Mouse (Mus musculus): ENCODE results near the gene Neo1. TPM values are rescaled to one million over a fixed set of nuclear protein-coding genes. Genes with fewer than 3 reads are reported as not detected.

The Neo1 gene
- total and polyA plus RNA-seq, 2 experiments from 2014 or later: 40.7 to 181 TPM

- H3K9me3 ChIP-seq (ENCODE audit: low read length): no peaks in the 10 kb centered on the region
- H3K4me2 ChIP-seq (ENCODE audit: low read depth, low read length, poor library complexity, severe bottlenecking): no peak overlapping the region
- ATAC-seq (ENCODE audit: low FRiP score) (no peak), DNase-seq (ENCODE audit: low spot score) (no peak)
- no peak overlapping the region for H3K4me3 ChIP-seq (ENCODE audit: low read depth, low read length)
- no peak overlapping the region for H3K9ac ChIP-seq (replicated peaks; ENCODE audit: low read length, poor library complexity, severe bottlenecking)
- TF ChIP-seq CTCF (IDR thresholded peaks at IDR 0.05): no peak
- H3K36me3 ChIP-seq (ENCODE audit: insufficient read depth, low read length): peaks cover 29% of the 10 kb centered on the region
- H3K4me1 ChIP-seq (ENCODE audit: insufficient read depth, low read length): peaks cover 7% of the 10 kb centered on the region; the same call in 1 of the 2 replicates
- no peaks in the 10 kb centered on the region for H3K27me3 ChIP-seq (ENCODE audit: insufficient read depth, low read length)
- WGBS: 44% methylated on average over 30 of the region's 30 CpGs
- H3K27ac ChIP-seq (ENCODE audit: low read depth, low read length): no peak overlapping the region
Observed at GRCm38 (mm10) chr9:58859080-58859635, 177.1 kb downstream of the Neo1 start.

GRCm38 (mm10) chr9:58854931-58855330, 181.3 kb downstream of the Neo1 start:
- Histone ChIP-seq H3K27ac (ENCODE audit: low read depth, low read length) (no peak overlapping the region), H3K27me3 (ENCODE audit: insufficient read depth, low read length) (no peaks in the 10 kb centered on the region), H3K9ac (replicated peaks; ENCODE audit: low read length, poor library complexity, severe bottlenecking) (no peak overlapping the region), H3K36me3 (ENCODE audit: insufficient read depth, low read length) (peaks cover 32% of the 10 kb centered on the region), H3K4me2 (ENCODE audit: low read depth, low read length, poor library complexity, severe bottlenecking) (no peak overlapping the region), H3K4me1 (ENCODE audit: insufficient read depth, low read length) (no peaks in the 10 kb centered on the region; the same call in 1 of the 2 replicates), H3K9me3 (ENCODE audit: low read length) (no peaks in the 10 kb centered on the region), H3K4me3 (ENCODE audit: low read depth, low read length) (no peak overlapping the region)
- no peak for TF ChIP-seq CTCF (IDR thresholded peaks at IDR 0.05)
- ATAC-seq (ENCODE audit: low FRiP score): no peak
- no peak for DNase-seq (ENCODE audit: low spot score)
- WGBS: 34% methylated on average over 3 of the region's 3 CpGs

GRCm38 (mm10) chr9:58849576-58850315, 186.5 kb downstream of the Neo1 start:
- TF ChIP-seq CTCF (IDR thresholded peaks at IDR 0.05): no peak
- DNase-seq (ENCODE audit: low spot score) (no peak), ATAC-seq (ENCODE audit: low FRiP score) (no peak)
- Histone ChIP-seq H3K4me1 (ENCODE audit: insufficient read depth, low read length) (no peaks in the 10 kb centered on the region; the same call in 1 of the 2 replicates), H3K27me3 (ENCODE audit: insufficient read depth, low read length) (no peaks in the 10 kb centered on the region), H3K9me3 (ENCODE audit: low read length) (no peaks in the 10 kb centered on the region), H3K9ac (replicated peaks; ENCODE audit: low read length, poor library complexity, severe bottlenecking) (no peak overlapping the region), H3K4me3 (ENCODE audit: low read depth, low read length) (no peak overlapping the region), H3K4me2 (ENCODE audit: low read depth, low read length, poor library complexity, severe bottlenecking) (no peak overlapping the region), H3K27ac (ENCODE audit: low read depth, low read length) (no peak overlapping the region), H3K36me3 (ENCODE audit: insufficient read depth, low read length) (peaks cover 15% of the 10 kb centered on the region; the same call in 1 of the 2 replicates)
- 25% methylated on average over 13 of the region's 13 CpGs for WGBS

- no peak for DNase-seq (ENCODE audit: low spot score)
- Histone ChIP-seq H3K4me2 (ENCODE audit: low read depth, low read length, poor library complexity, severe bottlenecking) (no peak overlapping the region), H3K9ac (replicated peaks; ENCODE audit: low read length, poor library complexity, severe bottlenecking) (no peak overlapping the region), H3K27me3 (ENCODE audit: insufficient read depth, low read length) (no peaks in the 10 kb centered on the region), H3K36me3 (ENCODE audit: insufficient read depth, low read length) (peaks cover 13% of the 10 kb centered on the region; the same call in 1 of the 2 replicates), H3K4me3 (ENCODE audit: low read depth, low read length) (no peak overlapping the region), H3K4me1 (ENCODE audit: insufficient read depth, low read length) (no peaks in the 10 kb centered on the region), H3K27ac (ENCODE audit: low read depth, low read length) (no peak overlapping the region), H3K9me3 (ENCODE audit: low read length) (no peaks in the 10 kb centered on the region)
- no peak for ATAC-seq (ENCODE audit: low FRiP score)
- WGBS: 72% methylated on average over 7 of the region's 7 CpGs
- TF ChIP-seq CTCF (IDR thresholded peaks at IDR 0.05): no peak
Observed at GRCm38 (mm10) chr9:58847676-58848075, 188.6 kb downstream of the Neo1 start.

GRCm38 (mm10) chr9:58847008-58847407, 189.2 kb downstream of the Neo1 start:
- Histone ChIP-seq H3K27me3 (ENCODE audit: insufficient read depth, low read length) (no peaks in the 10 kb centered on the region), H3K4me3 (ENCODE audit: low read depth, low read length) (no peak overlapping the region), H3K4me1 (ENCODE audit: insufficient read depth, low read length) (no peaks in the 10 kb centered on the region), H3K27ac (ENCODE audit: low read depth, low read length) (no peak overlapping the region), H3K4me2 (ENCODE audit: low read depth, low read length, poor library complexity, severe bottlenecking) (no peak overlapping the region), H3K36me3 (ENCODE audit: insufficient read depth, low read length) (peaks cover 12% of the 10 kb centered on the region; the same call in 1 of the 2 replicates), H3K9ac (replicated peaks; ENCODE audit: low read length, poor library complexity, severe bottlenecking) (no peak overlapping the region), H3K9me3 (ENCODE audit: low read length) (no peaks in the 10 kb centered on the region)
- no peak for TF ChIP-seq CTCF (IDR thresholded peaks at IDR 0.05)
- ATAC-seq (ENCODE audit: low FRiP score) (no peak), DNase-seq (ENCODE audit: low spot score) (no peak)
- 52% methylated on average over 3 of the region's 3 CpGs for WGBS

- ATAC-seq (ENCODE audit: low FRiP score) (no peak), DNase-seq (ENCODE audit: low spot score) (no peak)
- Histone ChIP-seq H3K4me1 (ENCODE audit: insufficient read depth, low read length) (no peaks in the 10 kb centered on the region), H3K4me2 (ENCODE audit: low read depth, low read length, poor library complexity, severe bottlenecking) (no peak overlapping the region), H3K27ac (ENCODE audit: low read depth, low read length) (no peak overlapping the region), H3K36me3 (ENCODE audit: insufficient read depth, low read length) (peaks cover 11% of the 10 kb centered on the region; the same call in 1 of the 2 replicates), H3K27me3 (ENCODE audit: insufficient read depth, low read length) (no peaks in the 10 kb centered on the region), H3K9ac (replicated peaks; ENCODE audit: low read length, poor library complexity, severe bottlenecking) (no peak overlapping the region), H3K9me3 (ENCODE audit: low read length) (no peaks in the 10 kb centered on the region), H3K4me3 (ENCODE audit: low read depth, low read length) (no peak overlapping the region)
- TF ChIP-seq CTCF (IDR thresholded peaks at IDR 0.05): no peak
- WGBS: 91% methylated on average over 3 of the region's 3 CpGs
Observed at GRCm38 (mm10) chr9:58844597-58844996, 191.6 kb downstream of the Neo1 start.
